Mouse (Mus musculus) heart, embryonic 13.5 days (tissue): ENCODE measurements around the gene Rnd1. TPM values are rescaled to one million over a fixed set of nuclear protein-coding genes. Genes with fewer than 3 reads are reported as not detected.

ENCODE experiments used
- ATAC-seq: fragments of 200-750 bp; cut with Nextera tagmentation; 2 replicates; pipeline ENCODE4 v1.8.0; 2017; ENCODE audit warnings: moderate TSS enrichment; ENCODE audit not compliant: insufficient number of reproducible peaks, low FRiP score, low TSS enrichment; ENCODE audit errors: extremely low read depth
- H3K27ac ChIP-seq: fragments of 300-500 bp; sonication (generic); replicated peaks from 2 replicates; pipeline ENCODE4 v1.5.1; 2015; ENCODE audit warnings: moderate library complexity, mild to moderate bottlenecking, inconsistent platforms
- H3K27me3 ChIP-seq: fragments of 300-500 bp; sonication (generic); replicated peaks from 2 replicates; pipeline ENCODE4 v1.6.1; 2015; ENCODE audit warnings: mild to moderate bottlenecking, inconsistent platforms
- H3K36me3 ChIP-seq: fragments of 300-500 bp; sonication (generic); 2 replicates; pipeline ENCODE4 v1.6.1; 2015; ENCODE audit warnings: mild to moderate bottlenecking, inconsistent platforms
- H3K4me1 ChIP-seq: fragments of 300-500 bp; sonication (generic); 2 replicates; pipeline ENCODE4 v1.6.1; 2015; ENCODE audit warnings: inconsistent platforms
- H3K4me2 ChIP-seq: fragments of 300-500 bp; sonication (generic); 2 replicates; pipeline ENCODE4 v1.6.1; 2015; ENCODE audit warnings: inconsistent platforms, mild to moderate bottlenecking, moderate library complexity
- H3K4me3 ChIP-seq: fragments of 300-500 bp; sonication (generic); 2 replicates; pipeline ENCODE4 v1.5.1; 2015; ENCODE audit warnings: moderate library complexity, mild to moderate bottlenecking, inconsistent platforms
- H3K9ac ChIP-seq: fragments of 300-500 bp; sonication (generic); 2 replicates; pipeline ENCODE4 v1.6.1; 2015; ENCODE audit warnings: inconsistent platforms, mild to moderate bottlenecking, moderate library complexity
- H3K9me3 ChIP-seq: fragments of 300-500 bp; sonication (generic); 2 replicates; pipeline ENCODE4 v1.6.1; 2016; ENCODE audit warnings: inconsistent platforms
- WGBS: fragments of 180-500 bp; shearing (Covaris S2); methylation state at CpG from one replicate; pipeline ENCODE4 v1.1.7; 2015; ENCODE audit warnings: mixed read lengths; 5-methylcytosine and 5-hydroxymethylcytosine counted together
- polyA plus RNA-seq: library from polyadenylated mRNA; unstranded; fragments of >200 nt; fragmentation: Nextera tagmentation; extraction: Ambion mirVana; gene quantifications from 2 replicates; pipeline ENCODE4 v1.2.1, GENCODE M21; 2015

Gene Rnd1
- polyA plus RNA-seq, 1 experiment from 2014 or later = 1.3 TPM

DNA sequence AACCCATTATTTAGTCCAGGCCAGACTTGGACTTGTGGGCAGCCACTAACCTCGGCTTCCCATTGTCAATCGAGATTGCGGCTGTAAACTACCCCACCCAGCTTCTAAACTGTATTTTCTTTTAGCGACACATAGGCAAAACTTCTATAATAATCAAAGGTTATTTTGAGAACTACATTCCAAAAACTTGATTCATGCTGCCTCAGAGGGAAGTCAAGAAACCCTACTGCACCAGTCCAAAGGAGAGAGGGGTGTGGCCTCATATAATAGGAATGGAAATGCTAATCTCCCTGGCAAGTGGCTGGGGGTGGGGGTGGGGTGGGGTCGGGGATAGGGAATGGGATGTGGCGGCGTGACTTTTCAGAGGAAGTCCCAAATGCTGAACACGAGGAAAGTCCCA is 51.2 kb downstream of the Rnd1 start:
- Histone ChIP-seq H3K9ac (no peak overlapping the region), H3K4me3 (no peak overlapping the region), H3K9me3 (0 out of 2 replicates have a peak, but pooled peaks cover 4% of the 10 kb centered on the region), H3K4me2 (0 out of 2 replicates have a peak overlapping the region, but pooled peaks have one; percentile 16), H3K27me3 (peaks cover 54% of the 10 kb centered on the region), H3K27ac (0 out of 2 replicates have a peak overlapping the region, but pooled peaks have one; percentile 20), H3K36me3 (no peaks in the 10 kb centered on the region), H3K4me1 (peaks cover 37% of the 10 kb centered on the region)
- no peak for ATAC-seq
- 23% methylated on average over 8 of the region's 8 CpGs for WGBS

- 0 out of 2 replicates have a peak, but pooled peaks cover 4% of the 10 kb centered on the region for H3K9me3 ChIP-seq
- whole genome bisulfite sequencing = 40% methylated on average over 5 of the region's 5 CpGs
- H3K36me3 ChIP-seq = no peaks in the 10 kb centered on the region
- no peak overlapping the region for H3K4me2 ChIP-seq
- ATAC-seq = no peak
- H3K27ac ChIP-seq = no peak overlapping the region
- no peak overlapping the region for H3K4me3 ChIP-seq
- peaks cover 33% of the 10 kb centered on the region for H3K27me3 ChIP-seq
- H3K9ac ChIP-seq = no peak overlapping the region
- H3K4me1 ChIP-seq = peaks cover 15% of the 10 kb centered on the region
Measured at GRCm38 (mm10) chr15:98623361-98623821, 53.9 kb downstream of the Rnd1 start.

GRCm38 (mm10) chr15:98622721-98623120 is 54.5 kb downstream of the Rnd1 start:
- 33% methylated on average over 6 of the region's 6 CpGs for WGBS

GRCm38 (mm10) chr15:98622199-98622598 is 55.1 kb downstream of the Rnd1 start:
- Histone ChIP-seq H3K4me2 (no peak overlapping the region), H3K27ac (no peak overlapping the region), H3K9me3 (0 out of 2 replicates have a peak, but pooled peaks cover 4% of the 10 kb centered on the region), H3K27me3 (peaks cover 22% of the 10 kb centered on the region), H3K4me3 (no peak overlapping the region), H3K36me3 (no peaks in the 10 kb centered on the region), H3K4me1 (peaks cover 15% of the 10 kb centered on the region), H3K9ac (no peak overlapping the region)
- 10% methylated on average over 7 of the region's 7 CpGs for WGBS
- no peak for ATAC-seq

More at GRCm38 (mm10) chr15:98622721-98623120, 54.5 kb downstream of the Rnd1 start:
- H3K4me3 ChIP-seq = no peak overlapping the region
- H3K27ac ChIP-seq = no peak overlapping the region
- 0 out of 2 replicates have a peak, but pooled peaks cover 4% of the 10 kb centered on the region for H3K9me3 ChIP-seq
- no peak overlapping the region for H3K9ac ChIP-seq
- H3K36me3 ChIP-seq = no peaks in the 10 kb centered on the region
- H3K4me1 ChIP-seq = peaks cover 12% of the 10 kb centered on the region
- ATAC-seq = no peak
- no peak overlapping the region for H3K4me2 ChIP-seq
- H3K27me3 ChIP-seq = peaks cover 26% of the 10 kb centered on the region

DNA sequence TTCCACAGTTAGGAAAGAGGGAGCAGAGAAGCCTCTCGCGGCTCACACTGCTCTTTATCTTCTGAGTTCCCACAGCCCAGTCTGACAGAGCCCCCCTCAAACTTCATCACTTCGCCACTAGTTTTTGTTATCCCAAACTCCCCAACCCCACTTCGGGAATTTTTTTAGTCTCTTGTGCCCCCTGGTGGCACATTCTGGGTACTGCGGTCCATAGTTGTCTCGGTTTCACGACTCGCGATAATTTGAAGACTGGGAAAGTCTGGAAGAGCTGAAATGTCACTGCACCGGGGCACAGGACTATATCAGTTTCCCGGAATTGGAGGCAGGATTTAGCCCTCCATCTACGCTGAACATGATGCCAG is 60.1 kb downstream of the Rnd1 start:
- Histone ChIP-seq H3K9ac (peak overlapping the region; percentile 73), H3K4me3 (peak overlapping the region; percentile 26; the same call in 1 of the 2 replicates), H3K36me3 (no peaks in the 10 kb centered on the region), H3K4me1 (peaks cover 34% of the 10 kb centered on the region), H3K27ac (0 out of 2 replicates have a peak overlapping the region, but pooled peaks have one; percentile 78), H3K4me2 (peak overlapping the region; percentile 57), H3K27me3 (peaks cover 12% of the 10 kb centered on the region; the same call in 1 of the 2 replicates), H3K9me3 (no peaks in the 10 kb centered on the region)
- under 1% methylated on average over 12 of the region's 12 CpGs for WGBS
- ATAC-seq = no peak

DNA sequence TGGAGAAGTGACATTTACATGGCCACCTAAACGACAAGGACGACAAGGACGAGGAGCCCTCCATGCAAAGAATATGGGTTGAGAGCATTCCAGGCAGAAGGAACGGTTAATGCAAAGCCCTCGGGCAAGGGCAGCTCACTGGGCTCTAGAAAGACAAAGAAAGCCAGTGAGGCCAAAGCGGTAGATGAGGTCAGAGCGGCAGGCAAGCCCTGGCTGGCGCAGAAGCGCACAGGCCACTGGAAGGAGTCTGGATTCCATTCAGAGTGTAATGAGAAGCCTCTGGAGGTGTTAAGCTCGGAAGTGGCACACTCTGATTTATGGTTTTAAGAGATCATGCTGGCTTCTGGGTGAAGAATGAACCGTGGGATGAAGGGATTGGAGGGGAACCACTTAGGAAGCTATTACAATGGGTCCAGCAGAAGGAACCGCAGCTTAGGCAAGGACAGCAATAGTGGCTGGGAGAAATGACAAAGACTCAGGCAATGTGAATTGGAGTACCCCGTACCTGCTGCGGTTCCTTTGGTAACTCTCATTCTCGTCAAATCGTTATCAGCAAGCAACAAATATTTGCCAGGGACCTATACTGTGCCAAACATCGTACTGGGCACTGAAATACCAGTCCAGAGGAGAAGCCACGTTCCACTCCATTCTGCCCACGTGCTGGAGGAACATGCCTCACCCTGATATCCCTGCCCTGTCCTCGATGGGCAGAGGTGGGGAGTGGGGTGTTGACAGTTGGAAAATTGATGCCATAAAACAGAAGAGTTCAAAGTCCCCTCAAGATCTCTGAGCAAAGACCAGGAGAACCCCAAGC is 60.7 kb downstream of the Rnd1 start:
- WGBS = 37% methylated on average over 20 of the region's 20 CpGs
- Histone ChIP-seq H3K36me3 (no peaks in the 10 kb centered on the region), H3K27ac (peak overlapping the region; percentile 78), H3K9ac (peak overlapping the region; percentile 17), H3K4me1 (peaks cover 34% of the 10 kb centered on the region), H3K4me3 (peak overlapping the region; percentile 26; the same call in 1 of the 2 replicates), H3K27me3 (peaks cover 8% of the 10 kb centered on the region; the same call in 1 of the 2 replicates), H3K4me2 (peak overlapping the region; percentile 57), H3K9me3 (no peaks in the 10 kb centered on the region)
- no peak for ATAC-seq

DNA sequence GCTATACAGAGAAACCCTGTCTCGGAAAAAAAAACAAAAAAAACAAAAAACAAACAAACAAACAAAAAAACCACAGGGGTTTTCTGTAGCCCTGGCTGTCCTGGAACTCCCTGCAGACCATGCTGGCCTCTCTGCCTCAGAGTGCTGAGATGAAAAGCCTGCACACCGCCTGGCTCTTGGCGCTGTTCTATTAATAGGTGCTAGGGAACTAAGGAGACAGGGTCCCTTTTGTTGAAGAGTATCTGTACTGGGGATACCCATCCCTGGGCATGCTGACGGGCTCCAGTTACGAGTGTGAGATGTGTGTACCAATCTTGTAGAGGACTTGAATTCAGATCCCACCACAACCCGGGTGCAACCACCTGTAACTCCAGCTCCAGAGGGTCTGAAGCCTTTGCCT is 61.5 kb downstream of the Rnd1 start:
- peaks cover 34% of the 10 kb centered on the region for H3K4me1 ChIP-seq
- H3K4me3 ChIP-seq = no peak overlapping the region
- H3K9ac ChIP-seq = no peak overlapping the region
- H3K4me2 ChIP-seq = no peak overlapping the region
- peak overlapping the region; percentile 78 for H3K27ac ChIP-seq
- H3K27me3 ChIP-seq = peaks cover 5% of the 10 kb centered on the region; the same call in 1 of the 2 replicates
- 45% methylated on average over 6 of the region's 6 CpGs for WGBS
- no peaks in the 10 kb centered on the region for H3K36me3 ChIP-seq
- no peak for ATAC-seq
- no peaks in the 10 kb centered on the region for H3K9me3 ChIP-seq

GRCm38 (mm10) chr15:98614971-98615370 is 62.3 kb downstream of the Rnd1 start:
- H3K4me2 ChIP-seq = no peak overlapping the region
- peaks cover 41% of the 10 kb centered on the region for H3K4me1 ChIP-seq
- H3K27ac ChIP-seq = peak overlapping the region; percentile 78
- 49% methylated on average over 6 of the region's 6 CpGs for WGBS
- no peaks in the 10 kb centered on the region for H3K9me3 ChIP-seq
- no peak overlapping the region for H3K4me3 ChIP-seq
- peak overlapping the region; percentile 55; the same call in 1 of the 2 replicates for H3K9ac ChIP-seq
- no peak for ATAC-seq
- H3K36me3 ChIP-seq = no peaks in the 10 kb centered on the region
- no peaks in the 10 kb centered on the region for H3K27me3 ChIP-seq

DNA sequence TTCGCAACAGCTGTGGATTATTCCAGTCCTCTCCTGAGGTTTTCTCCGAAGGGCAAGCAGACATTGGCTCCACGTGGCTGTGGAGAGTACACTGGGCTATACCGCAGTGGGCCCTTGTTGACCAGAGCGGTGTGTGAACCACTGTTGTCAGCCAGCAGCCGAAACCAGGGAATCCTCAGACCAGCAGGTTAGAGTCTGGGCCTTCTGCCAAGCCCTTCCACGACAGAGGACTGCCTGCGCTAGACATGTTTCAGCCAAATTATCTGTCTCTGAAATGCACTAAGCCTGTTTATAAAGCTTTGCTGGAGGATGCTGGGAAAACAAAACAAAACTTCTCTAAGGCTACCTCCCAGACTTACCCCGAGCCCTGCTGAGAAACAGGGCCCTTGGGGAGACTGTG is 62.7 kb downstream of the Rnd1 start:
- no peaks in the 10 kb centered on the region for H3K9me3 ChIP-seq
- no peaks in the 10 kb centered on the region for H3K27me3 ChIP-seq
- no peak for ATAC-seq
- WGBS = 29% methylated on average over 9 of the region's 9 CpGs
- peak overlapping the region; percentile 55 for H3K9ac ChIP-seq
- H3K27ac ChIP-seq = peak overlapping the region; percentile 78
- peaks cover 42% of the 10 kb centered on the region for H3K4me1 ChIP-seq
- no peak overlapping the region for H3K4me3 ChIP-seq
- no peaks in the 10 kb centered on the region for H3K36me3 ChIP-seq
- H3K4me2 ChIP-seq = no peak overlapping the region
